Mouse (Mus musculus): Measurements from ENCODE around the gene Atp4a. TPM values are rescaled to one million over a fixed set of nuclear protein-coding genes. Genes with fewer than 3 reads are reported as not detected.

The Atp4a gene
- polyA plus RNA-seq (2016; fragmentation: Nextera tagmentation; extraction: Ambion mirVana) = 0.53 and 0.77 TPM in 2 replicates

GRCm38 (mm10) chr7:30711942-30712341 lies at the start of gene Atp4a:
Gene Atp4a, plus strand, starts transcription at chr7:30712209.
- Histone ChIP-seq H3K4me1 (peaks cover 3% of the 10 kb centered on the region), H3K27me3 (replicated peaks; ENCODE audit: low read depth, poor library complexity, severe bottlenecking) (peaks cover 23% of the 10 kb centered on the region), H3K4me3 (no peak within 1 kb of the TSS), H3K36me3 (replicated peaks) (no peaks in the 10 kb centered on the region), H3K9me3 (no peaks in the 10 kb centered on the region), H3K27ac (replicated peaks) (no peak within 1 kb of the TSS)
- 86% methylated on average over 3 of the region's 3 CpGs for WGBS
- no peak for DNase-seq (ENCODE audit: low spot score)

DNA sequence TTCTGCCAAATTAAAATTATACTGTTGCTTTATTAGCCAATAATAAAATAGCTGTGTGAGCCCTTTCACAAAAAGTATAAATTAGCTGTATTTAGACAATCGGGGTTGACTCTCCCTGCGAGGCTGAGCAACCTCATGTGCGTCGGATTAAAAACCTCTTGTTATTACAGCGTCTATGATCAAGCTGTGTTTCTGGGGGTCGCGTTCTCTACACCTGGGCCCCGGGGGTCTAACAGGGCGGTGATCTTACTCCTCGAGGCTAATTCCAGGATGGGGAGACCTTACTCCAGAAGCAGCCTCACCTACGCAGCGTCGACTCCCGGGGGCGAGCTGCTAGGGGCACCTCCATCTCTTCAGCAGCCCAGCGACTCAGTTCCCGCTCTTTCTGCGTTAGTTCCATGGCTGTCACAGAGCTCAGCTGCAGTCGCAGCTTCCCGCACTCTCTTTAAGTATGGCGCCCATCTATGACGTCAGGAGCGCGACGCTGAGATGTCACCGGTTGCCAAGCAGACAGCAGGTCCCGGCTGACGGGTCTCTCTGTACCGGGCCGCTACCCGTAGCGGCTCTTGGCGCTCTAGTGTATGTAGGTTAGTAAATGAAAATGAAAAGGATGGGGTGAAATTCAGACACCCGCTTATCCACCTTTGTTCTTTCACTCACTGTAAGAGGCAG lies 47.3 kb upstream of the Atp4a start, which contains the start of gene Haus5:
Gene Haus5 (minus strand): TSS at position 466 of the 672 bp plus-strand sequence.
- DNase-seq (ENCODE audit: low spot score) = peak; percentile 91
- Histone ChIP-seq H3K9me3 (no peaks in the 10 kb centered on the region), H3K36me3 (replicated peaks) (peaks cover 32% of the 10 kb centered on the region), H3K27me3 (replicated peaks; ENCODE audit: low read depth, poor library complexity, severe bottlenecking) (0 out of 2 replicates have a peak, but pooled peaks cover 4% of the 10 kb centered on the region), H3K4me3 (peak within 1 kb of the TSS; percentile 84), H3K4me1 (peaks cover 14% of the 10 kb centered on the region), H3K27ac (replicated peaks) (peak within 1 kb of the TSS; percentile 86)
- under 1% methylated on average over 34 of the region's 34 CpGs for WGBS

DNA sequence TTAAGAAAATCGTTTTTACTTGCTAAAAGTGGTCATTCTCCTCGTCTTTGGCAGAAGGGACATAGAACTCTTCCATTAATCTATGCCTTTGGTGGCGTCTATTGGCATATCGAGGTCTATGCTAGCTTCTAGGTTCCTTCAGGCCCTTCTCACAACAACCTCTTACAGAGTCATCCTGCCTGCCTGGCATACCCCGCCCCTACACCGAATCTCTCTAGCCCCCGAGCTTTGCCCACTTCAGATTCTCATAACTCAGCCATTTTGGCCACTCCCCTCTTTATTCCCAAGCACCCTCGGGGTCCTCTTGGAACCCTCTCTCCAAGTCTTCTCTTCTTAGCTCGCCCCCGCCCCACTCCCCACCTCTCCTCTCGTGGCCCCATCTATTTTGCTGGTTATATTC lies 46.7 kb upstream of the Atp4a start:
- peak overlapping the region; percentile 84 for H3K4me3 ChIP-seq
- H3K36me3 ChIP-seq (replicated peaks) = peaks cover 26% of the 10 kb centered on the region
- 0 out of 2 replicates have a peak, but pooled peaks cover 4% of the 10 kb centered on the region for H3K27me3 ChIP-seq (replicated peaks; ENCODE audit: low read depth, poor library complexity, severe bottlenecking)
- peak; percentile 16 for DNase-seq (ENCODE audit: low spot score)
- H3K4me1 ChIP-seq = peaks cover 14% of the 10 kb centered on the region
- peak overlapping the region; percentile 86 for H3K27ac ChIP-seq (replicated peaks)
- 9% methylated on average over 11 of the region's 11 CpGs for WGBS
- no peaks in the 10 kb centered on the region for H3K9me3 ChIP-seq

- no peak for DNase-seq (ENCODE audit: low spot score)
- Histone ChIP-seq H3K36me3 (replicated peaks) (no peaks in the 10 kb centered on the region), H3K27ac (replicated peaks) (no peak overlapping the region), H3K9me3 (no peaks in the 10 kb centered on the region), H3K4me3 (no peak overlapping the region), H3K27me3 (replicated peaks; ENCODE audit: low read depth, poor library complexity, severe bottlenecking) (0 out of 2 replicates have a peak, but pooled peaks cover 4% of the 10 kb centered on the region), H3K4me1 (peaks cover 9% of the 10 kb centered on the region)
- 44% methylated on average over 3 of the region's 3 CpGs for WGBS
Observed at GRCm38 (mm10) chr7:30669229-30669628, 42.8 kb upstream of the Atp4a start.

- no peak within 1 kb of the TSS for H3K4me3 ChIP-seq
- no peaks in the 10 kb centered on the region for H3K4me1 ChIP-seq
- 0 out of 2 replicates have a peak, but pooled peaks cover 4% of the 10 kb centered on the region for H3K27me3 ChIP-seq (replicated peaks; ENCODE audit: low read depth, poor library complexity, severe bottlenecking)
- DNase-seq (ENCODE audit: low spot score) = no peak
- WGBS = 66% methylated on average over 9 of the region's 9 CpGs
- no peak within 1 kb of the TSS for H3K27ac ChIP-seq (replicated peaks)
- H3K9me3 ChIP-seq = no peaks in the 10 kb centered on the region
- no peaks in the 10 kb centered on the region for H3K36me3 ChIP-seq (replicated peaks)
Observed at GRCm38 (mm10) chr7:30671480-30671879, 40.5 kb upstream of the Atp4a start, which contains the start of gene Pmis2. Gene Pmis2, minus strand, starts transcription at chr7:30671605.

GRCm38 (mm10) chr7:30678263-30678975 lies 33.6 kb upstream of the Atp4a start:
- H3K9me3 ChIP-seq = no peaks in the 10 kb centered on the region
- H3K27ac ChIP-seq (replicated peaks) = no peak overlapping the region
- no peaks in the 10 kb centered on the region for H3K36me3 ChIP-seq (replicated peaks)
- DNase-seq (ENCODE audit: low spot score) = no peak
- H3K27me3 ChIP-seq (replicated peaks; ENCODE audit: low read depth, poor library complexity, severe bottlenecking) = no peaks in the 10 kb centered on the region
- H3K4me1 ChIP-seq = no peaks in the 10 kb centered on the region
- 67% methylated on average over 5 of the region's 5 CpGs for WGBS
- H3K4me3 ChIP-seq = no peak overlapping the region

- Histone ChIP-seq H3K4me3 (no peak overlapping the region), H3K4me1 (no peaks in the 10 kb centered on the region), H3K27ac (replicated peaks) (no peak overlapping the region), H3K27me3 (replicated peaks; ENCODE audit: low read depth, poor library complexity, severe bottlenecking) (peaks cover 8% of the 10 kb centered on the region), H3K36me3 (replicated peaks) (no peaks in the 10 kb centered on the region), H3K9me3 (no peaks in the 10 kb centered on the region)
- DNase-seq (ENCODE audit: low spot score) = no peak
- WGBS = 68% methylated on average over 5 of the region's 5 CpGs
Observed at GRCm38 (mm10) chr7:30681897-30682296, 30.1 kb upstream of the Atp4a start.

DNA sequence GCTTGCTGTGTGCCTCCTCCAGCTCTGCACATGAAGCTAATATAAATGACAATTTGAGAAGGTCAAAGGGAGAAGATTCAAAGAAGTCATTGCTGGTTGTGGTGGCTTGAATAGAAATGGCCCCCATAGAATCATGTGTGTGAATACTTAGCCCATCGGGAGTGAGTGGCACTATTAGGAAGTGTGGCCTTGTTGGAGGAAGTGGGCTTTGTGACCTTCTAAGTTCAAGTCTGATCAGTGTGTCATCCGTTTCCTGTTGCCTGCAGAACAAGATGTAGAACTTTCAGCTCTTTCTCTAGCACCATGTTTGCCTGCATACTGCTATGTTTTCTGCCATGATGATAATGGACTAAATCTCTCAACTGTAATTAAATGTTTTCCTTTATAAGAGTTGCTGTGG lies 28.6 kb upstream of the Atp4a start:
- Histone ChIP-seq H3K4me1 (no peaks in the 10 kb centered on the region), H3K9me3 (no peaks in the 10 kb centered on the region), H3K4me3 (no peak overlapping the region), H3K36me3 (replicated peaks) (no peaks in the 10 kb centered on the region), H3K27ac (replicated peaks) (no peak overlapping the region), H3K27me3 (replicated peaks; ENCODE audit: low read depth, poor library complexity, severe bottlenecking) (peaks cover 24% of the 10 kb centered on the region)
- no peak for DNase-seq (ENCODE audit: low spot score)
- 79% methylated on average over 2 of the region's 2 CpGs for WGBS

DNA sequence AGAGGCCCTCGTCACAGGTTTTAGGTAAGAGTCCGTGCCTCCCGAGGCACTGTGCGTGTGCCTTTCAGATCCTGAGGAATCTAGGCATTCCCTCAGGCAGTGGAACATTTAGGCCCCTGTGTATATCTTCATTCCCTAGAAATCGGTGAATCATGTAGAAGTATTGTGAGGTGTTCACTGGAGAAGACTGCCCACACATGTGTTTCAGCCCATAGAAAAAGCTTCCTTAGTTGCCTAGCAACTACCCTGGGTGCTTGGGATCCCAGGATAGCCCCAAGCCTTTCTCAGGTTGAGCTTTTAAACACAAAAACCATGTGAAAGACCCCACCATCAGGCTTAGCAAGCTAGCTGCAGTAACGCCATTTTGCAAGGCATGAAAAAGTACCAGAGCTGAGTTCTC lies 23.7 kb upstream of the Atp4a start:
- H3K27ac ChIP-seq (replicated peaks) = no peak overlapping the region
- H3K27me3 ChIP-seq (replicated peaks; ENCODE audit: low read depth, poor library complexity, severe bottlenecking) = peaks cover 25% of the 10 kb centered on the region
- peak; percentile 9 for DNase-seq (ENCODE audit: low spot score)
- H3K4me1 ChIP-seq = no peaks in the 10 kb centered on the region
- no peak overlapping the region for H3K4me3 ChIP-seq
- no peaks in the 10 kb centered on the region for H3K9me3 ChIP-seq
- WGBS = 75% methylated on average over 6 of the region's 6 CpGs
- no peaks in the 10 kb centered on the region for H3K36me3 ChIP-seq (replicated peaks)

DNA sequence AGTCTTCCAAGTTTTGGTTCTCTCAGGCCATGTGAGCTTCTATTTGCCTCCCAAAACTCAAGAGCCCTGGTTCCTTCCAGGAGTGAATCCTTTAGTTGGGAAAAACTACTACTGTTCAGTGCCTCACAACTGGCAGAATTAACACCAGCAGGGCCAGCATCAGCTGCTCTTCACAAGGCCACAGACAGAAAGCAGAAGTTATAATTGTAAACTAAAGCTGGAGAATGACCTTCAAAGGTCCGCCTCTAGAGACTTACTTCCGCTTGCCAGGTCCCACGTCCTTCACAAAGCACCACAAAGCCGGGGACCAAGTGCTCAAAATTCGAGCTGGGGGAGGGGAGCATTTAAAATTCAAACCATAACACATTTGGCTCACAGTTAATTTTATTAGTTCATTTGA lies 13.9 kb upstream of the Atp4a start:
- H3K4me3 ChIP-seq = no peak overlapping the region
- no peaks in the 10 kb centered on the region for H3K4me1 ChIP-seq
- DNase-seq (ENCODE audit: low spot score) = no peak
- no peaks in the 10 kb centered on the region for H3K9me3 ChIP-seq
- H3K36me3 ChIP-seq (replicated peaks) = no peaks in the 10 kb centered on the region
- H3K27ac ChIP-seq (replicated peaks) = no peak overlapping the region
- WGBS = 70% methylated on average over 5 of the region's 5 CpGs
- no peaks in the 10 kb centered on the region for H3K27me3 ChIP-seq (replicated peaks; ENCODE audit: low read depth, poor library complexity, severe bottlenecking)

- DNase-seq (ENCODE audit: low spot score) = peak; percentile 30
- WGBS = 39% methylated on average over 9 of the region's 9 CpGs
Observed at GRCm38 (mm10) chr7:30698589-30698988, 13.4 kb upstream of the Atp4a start, which contains the start of gene 2200002J24Rik. Gene 2200002J24Rik, plus strand, starts transcription at chr7:30698926.

GRCm38 (mm10) chr7:30706214-30706882 lies 5.7 kb upstream of the Atp4a start:
- H3K27me3 ChIP-seq (replicated peaks; ENCODE audit: low read depth, poor library complexity, severe bottlenecking) = no peaks in the 10 kb centered on the region
- H3K27ac ChIP-seq (replicated peaks) = no peak overlapping the region
- H3K4me1 ChIP-seq = no peaks in the 10 kb centered on the region
- WGBS = 79% methylated on average over 8 of the region's 8 CpGs
- no peaks in the 10 kb centered on the region for H3K9me3 ChIP-seq
- DNase-seq (ENCODE audit: low spot score) = no peak
- H3K4me3 ChIP-seq = no peak overlapping the region
- no peaks in the 10 kb centered on the region for H3K36me3 ChIP-seq (replicated peaks)

More at GRCm38 (mm10) chr7:30698589-30698988, 13.4 kb upstream of the Atp4a start, which contains the start of gene 2200002J24Rik:
- H3K36me3 ChIP-seq (replicated peaks) = no peaks in the 10 kb centered on the region
- no peaks in the 10 kb centered on the region for H3K9me3 ChIP-seq
- no peaks in the 10 kb centered on the region for H3K4me1 ChIP-seq
- H3K27me3 ChIP-seq (replicated peaks; ENCODE audit: low read depth, poor library complexity, severe bottlenecking) = no peaks in the 10 kb centered on the region
- no peak within 1 kb of the TSS for H3K4me3 ChIP-seq
- H3K27ac ChIP-seq (replicated peaks) = no peak within 1 kb of the TSS

All from embryonic facial prominence, embryonic 10.5 days (tissue).